Mouse (Mus musculus): ENCODE measurements around the gene Nifk. TPM values are rescaled to one million over a fixed set of nuclear protein-coding genes. Genes with fewer than 3 reads are reported as not detected.

The Nifk gene
- polyA plus RNA-seq, 1 experiment from 2014 or later = 37.0 TPM

DNA sequence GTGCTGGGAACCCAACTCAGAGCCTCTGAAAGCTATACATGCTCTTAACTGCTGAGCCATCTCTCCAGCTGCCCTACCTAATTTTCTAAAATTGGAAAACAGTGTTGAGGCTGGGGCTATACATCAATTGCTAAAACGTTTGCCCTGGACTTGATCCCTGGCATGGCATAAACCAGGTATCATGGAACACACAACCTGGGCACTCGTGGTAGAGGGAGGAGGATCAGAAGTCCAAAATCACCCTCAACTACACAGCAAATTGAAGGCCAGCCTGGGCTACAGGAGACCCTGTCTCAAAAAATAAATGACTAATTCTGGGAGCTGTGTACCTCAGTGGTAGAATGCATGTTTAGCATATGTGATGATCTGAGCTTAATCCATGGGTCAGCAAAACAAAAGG lies 23.9 kb upstream of the Nifk start:
- no peak overlapping the region for H3K4me2 ChIP-seq (ENCODE audit: low read depth, low read length)
- H3K4me1 ChIP-seq (ENCODE audit: insufficient read depth) = no peaks in the 10 kb centered on the region
- no peak overlapping the region for H3K9ac ChIP-seq (replicated peaks)
- H3K4me3 ChIP-seq (ENCODE audit: low read depth, low read length) = no peak overlapping the region
- ATAC-seq (no peak), DNase-seq (no peak)
- H3K27me3 ChIP-seq (ENCODE audit: insufficient read depth, low read length) = no peaks in the 10 kb centered on the region
- 77% methylated on average over 2 of the region's 2 CpGs for WGBS (ENCODE audit: insufficient replicate concordance)
- peaks cover 51% of the 10 kb centered on the region for H3K36me3 ChIP-seq (replicated peaks; ENCODE audit: insufficient read depth, low read length)
- H3K27ac ChIP-seq (ENCODE audit: low read depth) = no peak overlapping the region
- TF ChIP-seq CTCF (IDR thresholded peaks at IDR 0.05; ENCODE audit: low read depth) (no peak), EP300 (IDR thresholded peaks at IDR 0.05; ENCODE audit: low read depth) (no peak)
- H3K9me3 ChIP-seq (ENCODE audit: low read length) = no peaks in the 10 kb centered on the region

DNA sequence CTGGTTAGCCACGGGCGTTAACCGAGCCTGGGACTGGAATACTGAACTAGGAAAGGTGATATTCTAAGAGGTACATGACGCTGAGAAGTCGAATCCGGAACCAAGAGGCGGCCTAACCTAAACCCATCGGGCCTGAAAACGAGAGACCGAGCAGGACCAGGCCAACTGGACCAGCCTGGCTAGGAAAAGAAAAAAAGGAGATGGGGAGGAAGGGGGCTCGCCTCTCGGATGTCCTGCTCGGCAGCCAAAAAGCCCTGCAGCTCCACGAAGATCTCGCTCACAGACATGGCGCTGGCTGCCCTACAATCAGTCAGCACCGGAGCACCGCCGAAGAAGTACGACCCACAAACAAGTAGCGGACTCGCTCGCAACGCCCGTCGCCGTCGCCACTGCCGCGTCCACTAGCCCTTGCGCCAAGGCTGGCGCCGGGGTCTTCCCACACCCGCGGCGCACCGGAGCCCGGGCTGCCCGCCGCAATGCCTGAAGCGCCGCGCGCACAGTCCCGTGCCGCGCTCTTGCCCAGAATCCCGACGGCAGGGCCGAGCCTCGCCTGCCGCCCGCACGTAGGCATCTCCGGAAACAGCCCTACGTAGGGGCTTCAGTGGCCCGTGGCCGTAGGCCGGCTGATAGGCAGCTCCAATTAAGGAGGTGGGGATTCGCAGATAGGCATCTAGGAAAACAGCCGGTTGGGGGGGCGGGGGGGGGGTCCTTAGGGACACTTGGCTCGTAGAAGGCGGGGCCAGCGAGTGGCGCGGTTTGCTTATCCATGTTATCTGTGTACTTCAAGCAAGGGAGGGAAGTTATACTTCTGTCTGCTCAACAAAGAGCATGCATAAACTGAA lies 10.6 kb upstream of the Nifk start:
- H3K36me3 ChIP-seq (replicated peaks; ENCODE audit: insufficient read depth, low read length) = peaks cover 12% of the 10 kb centered on the region
- ATAC-seq = peak; percentile 99
- peak; percentile 91 for DNase-seq
- peak overlapping the region; percentile 81 for H3K9ac ChIP-seq (replicated peaks)
- no peaks in the 10 kb centered on the region for H3K27me3 ChIP-seq (ENCODE audit: insufficient read depth, low read length)
- peaks cover 10% of the 10 kb centered on the region for H3K4me1 ChIP-seq (ENCODE audit: insufficient read depth)
- 3% methylated on average over 65 of the region's 67 CpGs for whole genome bisulfite sequencing (ENCODE audit: insufficient replicate concordance)
- peak overlapping the region; percentile 78 for H3K4me3 ChIP-seq (ENCODE audit: low read depth, low read length)
- no peaks in the 10 kb centered on the region for H3K9me3 ChIP-seq (ENCODE audit: low read length)
- no peak for TF ChIP-seq CTCF (IDR thresholded peaks at IDR 0.05; ENCODE audit: low read depth)
- peak; percentile 26; the same call in 1 of the 2 replicates for TF ChIP-seq EP300 (IDR thresholded peaks at IDR 0.05; ENCODE audit: low read depth)
- peak overlapping the region; percentile 96 for H3K27ac ChIP-seq (ENCODE audit: low read depth)
- H3K4me2 ChIP-seq (ENCODE audit: low read depth, low read length) = peak overlapping the region; percentile 70

DNA sequence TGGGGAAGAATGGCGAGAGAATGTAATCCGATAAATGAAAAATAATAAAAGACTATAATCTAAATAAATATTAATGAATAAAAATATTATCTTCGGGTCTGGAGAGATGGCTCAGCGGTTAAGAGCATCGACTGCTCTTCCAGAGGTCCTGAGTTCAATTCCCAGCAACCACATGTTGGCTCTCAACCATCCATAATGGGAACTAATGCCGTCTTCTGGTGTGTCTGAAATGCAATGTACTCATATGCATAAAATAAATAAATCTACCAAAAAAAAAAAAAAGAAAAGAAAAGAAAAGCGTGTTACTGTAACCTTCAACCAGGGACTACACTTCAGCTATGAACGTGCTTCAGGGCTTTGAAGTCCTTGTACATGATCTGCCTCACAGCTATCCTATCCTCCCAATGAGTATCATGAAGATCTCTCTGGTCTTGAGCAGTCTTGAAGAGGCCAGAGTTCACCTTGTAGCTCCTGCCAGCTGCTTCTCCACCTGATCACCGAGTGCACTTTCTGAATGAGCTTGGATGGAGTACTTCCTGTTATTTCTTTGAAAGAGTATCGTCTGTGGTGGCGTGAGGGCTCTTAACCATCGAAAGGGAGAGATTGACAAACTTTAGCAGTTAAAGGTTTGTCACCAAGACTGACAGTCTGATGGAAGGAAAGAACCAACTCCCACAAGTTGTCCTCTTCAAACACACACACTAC lies 9.9 kb upstream of the Nifk start, which contains the start of gene Tsn:
TSS of gene Tsn (minus strand) at position 118 of the 705 bp plus-strand sequence.
- no peaks in the 10 kb centered on the region for H3K27me3 ChIP-seq (ENCODE audit: insufficient read depth, low read length)
- ATAC-seq = no peak
- no peaks in the 10 kb centered on the region for H3K9me3 ChIP-seq (ENCODE audit: low read length)
- peaks cover 10% of the 10 kb centered on the region for H3K4me1 ChIP-seq (ENCODE audit: insufficient read depth)
- DNase-seq = no peak
- TF ChIP-seq EP300 (IDR thresholded peaks at IDR 0.05; ENCODE audit: low read depth) (no peak), CTCF (IDR thresholded peaks at IDR 0.05; ENCODE audit: low read depth) (no peak)
- WGBS (ENCODE audit: insufficient replicate concordance) = 37% methylated on average over 12 of the region's 12 CpGs
- H3K9ac ChIP-seq (replicated peaks) = peak within 1 kb of the TSS; percentile 81
- H3K4me3 ChIP-seq (ENCODE audit: low read depth, low read length) = peak within 1 kb of the TSS; percentile 78
- peaks cover 11% of the 10 kb centered on the region for H3K36me3 ChIP-seq (replicated peaks; ENCODE audit: insufficient read depth, low read length)
- peak within 1 kb of the TSS; percentile 70 for H3K4me2 ChIP-seq (ENCODE audit: low read depth, low read length)
- peak within 1 kb of the TSS; percentile 96 for H3K27ac ChIP-seq (ENCODE audit: low read depth)

- Histone ChIP-seq H3K9me3 (ENCODE audit: low read length) (no peaks in the 10 kb centered on the region), H3K27ac (ENCODE audit: low read depth) (no peak overlapping the region), H3K4me2 (ENCODE audit: low read depth, low read length) (no peak overlapping the region; the same call in 1 of the 2 replicates), H3K9ac (replicated peaks) (no peak overlapping the region), H3K27me3 (ENCODE audit: insufficient read depth, low read length) (no peaks in the 10 kb centered on the region), H3K36me3 (replicated peaks; ENCODE audit: insufficient read depth, low read length) (peaks cover 13% of the 10 kb centered on the region), H3K4me3 (ENCODE audit: low read depth, low read length) (no peak overlapping the region), H3K4me1 (ENCODE audit: insufficient read depth) (peaks cover 10% of the 10 kb centered on the region; the same call in 1 of the 2 replicates)
- no peak for TF ChIP-seq EP300 (IDR thresholded peaks at IDR 0.05; ENCODE audit: low read depth)
- TF ChIP-seq CTCF (IDR thresholded peaks at IDR 0.05; ENCODE audit: low read depth) = peak; percentile 68
- WGBS (ENCODE audit: insufficient replicate concordance) = 62% methylated on average over 2 of the region's 2 CpGs
- peak; percentile 64 for DNase-seq
- ATAC-seq = no peak
Observed at GRCm38 (mm10) chr1:118320696-118321095, 943 bp upstream of the Nifk start.

DNA sequence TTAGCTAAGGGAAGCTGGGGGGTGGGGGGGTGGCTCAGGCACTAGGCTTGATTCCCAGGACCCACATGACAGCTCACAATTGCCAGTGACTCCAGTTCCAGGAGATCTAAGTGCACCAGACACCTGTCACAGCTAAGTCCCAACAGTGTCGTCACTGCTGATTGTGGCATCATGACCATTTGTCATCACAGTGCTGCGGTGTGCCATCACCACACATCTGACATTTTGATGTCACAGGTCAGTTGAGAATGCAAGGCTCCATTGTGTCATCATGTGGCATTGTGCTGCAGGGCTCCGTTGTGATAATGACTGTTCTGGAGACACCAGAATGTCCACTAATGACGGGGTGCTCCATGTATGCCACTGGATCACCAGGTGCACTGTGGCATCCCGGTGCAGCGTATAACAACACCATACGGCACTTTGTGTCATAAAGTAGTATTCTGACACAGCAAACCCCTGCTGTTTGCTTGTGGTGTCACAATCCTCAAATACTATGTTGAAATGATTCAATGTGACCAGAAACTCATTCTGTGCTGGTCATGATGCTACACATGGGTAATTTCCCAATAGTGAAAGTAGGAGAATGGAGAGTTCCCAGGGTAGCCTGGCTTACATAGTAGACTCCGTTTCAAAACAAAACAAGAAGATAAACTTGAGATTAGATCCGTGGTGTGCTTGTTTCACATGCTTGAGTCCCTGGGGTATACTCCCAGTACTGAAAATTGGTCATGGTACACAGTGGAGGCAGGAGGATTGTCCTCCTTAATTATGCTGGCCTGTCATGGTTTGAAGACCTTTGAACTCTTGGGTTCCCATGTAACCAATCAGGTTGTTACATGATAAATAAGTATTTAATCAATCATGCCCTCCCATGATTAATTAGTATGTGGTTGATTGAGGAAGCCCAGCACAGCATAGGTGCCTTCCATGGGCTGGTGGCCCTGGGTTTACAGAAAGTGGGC lies 13.4 kb downstream of the Nifk start:
- no peak for TF ChIP-seq CTCF (IDR thresholded peaks at IDR 0.05; ENCODE audit: low read depth)
- 0 out of 2 replicates have a peak, but pooled peaks have one; percentile 26 for TF ChIP-seq EP300 (IDR thresholded peaks at IDR 0.05; ENCODE audit: low read depth)
- Histone ChIP-seq H3K4me3 (ENCODE audit: low read depth, low read length) (no peak overlapping the region), H3K4me1 (ENCODE audit: insufficient read depth) (no peaks in the 10 kb centered on the region), H3K27me3 (ENCODE audit: insufficient read depth, low read length) (no peaks in the 10 kb centered on the region), H3K9ac (replicated peaks) (no peak overlapping the region), H3K27ac (ENCODE audit: low read depth) (peak overlapping the region; percentile 85), H3K9me3 (ENCODE audit: low read length) (no peaks in the 10 kb centered on the region), H3K36me3 (replicated peaks; ENCODE audit: insufficient read depth, low read length) (peaks cover 40% of the 10 kb centered on the region), H3K4me2 (ENCODE audit: low read depth, low read length) (peak overlapping the region; percentile 47; the same call in 1 of the 2 replicates)
- 61% methylated on average over 9 of the region's 9 CpGs for WGBS (ENCODE audit: insufficient replicate concordance)
- ATAC-seq (peak; percentile 93), DNase-seq (peak; percentile 22)

Data from liver, postnatal 0 days (tissue).